Mouse (Mus musculus): ENCODE data around the gene D11Wsu47e. TPM values are rescaled to one million over a fixed set of nuclear protein-coding genes. Genes with fewer than 3 reads are reported as not detected.

The D11Wsu47e gene
- polyA plus RNA-seq, 1 experiment from 2014 or later: 17.0 TPM

DNA sequence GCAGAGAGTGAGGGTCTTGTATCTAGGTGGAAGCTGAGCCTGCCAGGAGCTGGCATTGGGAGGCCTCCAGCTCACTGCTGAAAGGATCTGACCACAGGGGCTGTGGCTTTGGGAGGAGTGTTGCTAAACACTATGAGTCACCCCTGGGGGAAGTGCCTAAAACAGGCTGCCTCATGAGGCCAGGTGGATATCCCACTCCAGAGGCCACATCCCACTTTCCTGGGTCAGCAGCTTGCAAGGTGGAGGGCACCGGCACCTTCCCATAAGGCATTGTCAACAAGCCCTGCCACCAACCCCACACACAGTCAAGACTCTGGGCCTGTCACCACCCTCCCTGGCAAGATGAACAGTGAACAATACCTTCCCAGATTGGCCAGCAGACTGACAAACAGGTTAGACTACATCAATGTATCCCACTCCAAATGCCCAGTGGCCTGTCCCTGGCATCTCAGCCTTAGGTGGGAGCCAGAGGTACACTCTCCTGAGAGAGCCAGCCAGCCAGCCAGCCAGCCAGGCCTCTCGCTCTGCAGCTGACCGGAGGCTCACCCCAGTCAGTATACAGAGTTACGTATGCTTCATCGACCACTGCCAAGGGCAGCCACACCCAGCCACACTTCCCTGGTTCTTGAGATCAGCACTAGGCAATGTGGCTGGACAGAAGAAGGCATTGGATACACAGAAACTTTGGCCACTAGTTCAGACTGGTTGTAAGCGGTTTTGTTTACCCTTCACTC is 49.6 kb downstream of the D11Wsu47e start:
- DNase-seq (ENCODE audit: low spot score): no peak

- no peak for DNase-seq (ENCODE audit: low spot score)
Measured at GRCm38 (mm10) chr11:113735151-113735550, 50.9 kb downstream of the D11Wsu47e start.

DNA sequence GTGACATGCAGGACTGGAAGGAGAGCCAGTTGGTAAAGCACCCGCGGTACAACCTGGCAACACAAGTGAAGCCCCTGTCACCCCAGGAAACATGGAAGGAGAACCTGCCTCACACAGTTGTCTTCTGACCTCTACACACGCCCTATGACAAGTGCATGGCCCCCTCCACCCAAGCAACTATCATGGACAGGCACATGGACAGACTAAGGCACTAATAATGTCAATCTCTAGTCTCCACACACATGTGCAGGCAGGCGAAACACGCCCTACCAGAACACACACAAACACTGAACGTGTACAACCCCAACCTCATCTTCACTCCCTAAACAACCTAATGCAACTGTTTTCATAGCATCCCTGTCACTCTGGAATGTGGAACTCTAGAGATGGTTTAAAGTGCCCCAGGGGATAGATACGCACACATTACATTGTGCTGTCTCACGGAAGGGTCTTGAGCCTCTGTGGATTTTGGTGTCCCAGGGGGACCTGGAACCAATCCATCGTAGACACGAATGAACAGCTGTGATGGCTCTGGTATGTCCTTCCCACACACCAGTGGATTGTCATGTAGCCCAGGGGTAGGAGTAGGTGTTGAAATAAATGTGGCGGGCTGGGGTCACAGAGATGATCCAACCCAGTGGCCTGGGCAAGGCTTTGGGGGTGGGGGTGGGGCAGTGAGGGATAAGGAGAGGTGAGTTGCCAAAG is 52.8 kb downstream of the D11Wsu47e start:
- no peak for DNase-seq (ENCODE audit: low spot score)

GRCm38 (mm10) chr11:113737553-113737854 is 53.3 kb downstream of the D11Wsu47e start:
- no peak for DNase-seq (ENCODE audit: low spot score)

GRCm38 (mm10) chr11:113737912-113738311 is 53.7 kb downstream of the D11Wsu47e start:
- no peak for DNase-seq (ENCODE audit: low spot score)

GRCm38 (mm10) chr11:113739213-113739612 is 55.0 kb downstream of the D11Wsu47e start:
- DNase-seq (ENCODE audit: low spot score): no peak

DNA sequence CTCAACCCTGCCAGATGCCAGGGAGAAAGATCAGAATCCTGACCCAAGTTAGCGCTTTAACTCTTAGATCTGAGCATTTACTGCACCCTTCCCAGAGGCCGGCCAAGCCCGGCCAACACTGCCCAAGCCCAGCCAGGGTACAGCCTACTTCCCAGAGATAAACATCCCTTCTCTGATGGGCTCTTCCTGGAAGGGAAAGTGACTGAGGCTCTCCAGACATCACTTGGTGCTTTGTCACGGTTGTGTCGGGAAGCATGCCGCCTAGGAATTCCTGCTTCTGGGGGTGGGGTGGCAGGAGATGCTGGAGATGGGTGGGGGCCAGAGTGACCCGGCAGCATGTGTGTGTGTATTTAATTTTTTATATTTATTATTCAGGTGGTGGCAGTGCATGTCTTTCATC is 55.9 kb downstream of the D11Wsu47e start:
- no peak for DNase-seq (ENCODE audit: low spot score)

- DNase-seq (ENCODE audit: low spot score): no peak
Measured at GRCm38 (mm10) chr11:113742998-113743397, 58.8 kb downstream of the D11Wsu47e start.

Other genes starting within 250 kb of the D11Wsu47e start
- 3.4 and 4.0 TPM in 2 replicates for gene Sstr2, start 65.1 kb upstream of the D11Wsu47e start, polyA plus RNA-seq (2015; fragmentation: Nextera tagmentation; extraction: Ambion mirVana)
- 21.6 and 22.1 TPM in 2 replicates for gene Cog1, start 35.2 kb upstream of the D11Wsu47e start, polyA plus RNA-seq (2015; fragmentation: Nextera tagmentation; extraction: Ambion mirVana)
- 19.4 and 19.9 TPM in 2 replicates for gene Slc39a11, start 34.3 kb upstream of the D11Wsu47e start, polyA plus RNA-seq (2015; fragmentation: Nextera tagmentation; extraction: Ambion mirVana)
- 53.3 and 54.7 TPM in 2 replicates for gene Fam104a, start 257 bp upstream of the D11Wsu47e start, polyA plus RNA-seq (2015; fragmentation: Nextera tagmentation; extraction: Ambion mirVana)
- 38.4 and 45.2 TPM in 2 replicates for gene Cpsf4l, start 25.6 kb downstream of the D11Wsu47e start, polyA plus RNA-seq (2015; fragmentation: Nextera tagmentation; extraction: Ambion mirVana)
- gene Cdc42ep4, start 67.5 kb downstream of the D11Wsu47e start, polyA plus RNA-seq (2015; fragmentation: Nextera tagmentation; extraction: Ambion mirVana): 37.0 and 38.7 TPM in 2 replicates